Mouse (Mus musculus) WW6 (cell line): Measurements from ENCODE around the gene Pacs1.
"Not testable (repeated sequence)": the region's sequence is repeated elsewhere in the genome, so short reads cannot be mapped to it uniquely, and the experiment has no call there.

ENCODE experiments used
- DNase-seq: peaks from one replicate; pipeline ENCODE4 v3.0.0-alpha.2; 2013; ENCODE audit warnings: low read depth, low spot score

The Pacs1 gene

GRCm38 (mm10) chr19:5097521-5098362 lies 175.2 kb downstream of the Pacs1 start:
- DNase-seq, result no peak

- DNase-seq, result no peak
Measured at GRCm38 (mm10) chr19:5095887-5096474, 176.9 kb downstream of the Pacs1 start.

- no peak for DNase-seq
Measured at GRCm38 (mm10) chr19:5094746-5095417, 178.0 kb downstream of the Pacs1 start.

GRCm38 (mm10) chr19:5094243-5094632 lies 178.7 kb downstream of the Pacs1 start:
- peak; percentile 83 for DNase-seq

- no peak for DNase-seq
Measured at GRCm38 (mm10) chr19:5093481-5094242, 179.3 kb downstream of the Pacs1 start.

DNA sequence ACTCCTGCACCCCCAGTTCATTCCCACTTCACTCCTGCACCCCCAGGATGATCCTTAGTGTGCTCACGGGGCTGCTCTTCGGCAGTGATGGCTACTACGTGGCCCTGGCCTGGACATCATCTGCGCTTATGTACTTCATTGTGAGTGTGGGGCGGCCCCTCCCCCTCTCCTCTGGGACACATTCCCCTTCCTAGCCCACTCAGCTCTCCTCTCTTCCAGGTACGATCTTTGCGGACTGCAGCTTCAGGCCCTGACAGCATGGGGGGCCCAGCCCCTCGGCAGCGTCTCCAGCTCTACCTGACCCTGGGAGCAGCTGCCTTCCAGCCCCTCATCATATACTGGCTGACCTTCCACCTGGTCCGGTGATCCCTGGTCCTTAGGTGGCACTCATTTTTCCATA lies 180.8 kb downstream of the Pacs1 start:
- DNase-seq, result no peak

DNA sequence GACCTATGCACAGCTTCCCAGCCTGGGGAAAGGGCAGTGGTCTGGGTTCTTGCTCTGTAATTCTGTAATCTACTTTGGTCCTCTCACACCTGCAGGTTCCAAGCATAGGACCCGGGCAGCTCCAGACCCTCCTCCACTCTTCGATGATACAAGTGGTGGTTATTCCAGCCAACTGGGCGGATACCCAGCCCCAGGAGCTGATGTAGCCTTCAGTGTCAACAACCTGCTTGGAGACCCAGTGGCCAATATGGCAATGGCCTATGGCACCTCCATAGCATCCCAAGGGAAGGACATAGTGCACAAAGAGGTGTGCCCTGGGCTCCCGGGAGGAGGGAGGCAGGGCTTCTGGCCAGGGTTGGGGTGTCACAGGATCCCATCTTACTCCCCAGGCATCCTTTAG lies 183.6 kb downstream of the Pacs1 start:
- no peak for DNase-seq

DNA sequence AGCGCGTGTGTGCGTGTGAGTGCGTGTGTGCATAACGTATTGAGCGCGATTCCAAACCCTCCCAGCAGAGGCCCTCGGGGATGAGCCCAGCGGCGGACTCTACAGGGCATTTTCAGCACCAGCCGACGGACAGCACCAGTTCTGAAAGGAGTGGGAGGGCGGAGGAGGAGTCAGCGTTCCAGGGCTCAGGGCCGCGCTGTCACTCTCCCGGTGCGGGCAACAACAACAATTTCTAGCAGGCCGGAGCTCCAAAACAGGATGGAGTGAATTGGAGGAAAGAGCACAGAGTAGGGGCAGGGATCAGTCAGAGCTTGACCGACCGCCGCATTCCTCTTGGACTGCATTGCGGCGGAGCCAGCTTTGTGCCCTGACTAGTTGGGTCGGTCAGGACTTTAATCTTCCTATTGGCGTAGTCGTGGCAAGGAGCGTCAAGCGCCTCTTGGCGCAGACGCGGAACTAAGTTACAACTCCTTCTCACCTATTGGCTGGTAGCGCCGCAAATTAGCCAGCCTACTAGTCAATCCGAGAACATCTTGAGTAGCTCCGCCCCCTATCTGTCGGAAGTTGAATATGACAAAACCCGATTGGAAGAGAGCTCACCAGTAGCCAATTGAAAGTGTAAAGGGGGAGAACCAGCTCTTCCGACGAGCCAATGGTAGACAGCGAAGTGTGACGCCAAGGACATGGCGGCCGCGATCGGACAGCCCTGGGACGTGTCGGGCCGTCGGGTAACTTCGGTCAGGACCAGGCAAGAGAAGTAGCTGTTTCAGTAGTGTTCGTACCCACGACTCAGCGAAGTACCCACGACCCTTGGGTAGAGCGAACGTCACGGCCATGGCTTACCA lies 184.8 kb downstream of the Pacs1 start, which contains the start of gene Yif1a:
Gene Yif1a, plus strand, starts transcription at position 655 of the 845 bp plus-strand sequence.
- peak; percentile 93 for DNase-seq

DNA sequence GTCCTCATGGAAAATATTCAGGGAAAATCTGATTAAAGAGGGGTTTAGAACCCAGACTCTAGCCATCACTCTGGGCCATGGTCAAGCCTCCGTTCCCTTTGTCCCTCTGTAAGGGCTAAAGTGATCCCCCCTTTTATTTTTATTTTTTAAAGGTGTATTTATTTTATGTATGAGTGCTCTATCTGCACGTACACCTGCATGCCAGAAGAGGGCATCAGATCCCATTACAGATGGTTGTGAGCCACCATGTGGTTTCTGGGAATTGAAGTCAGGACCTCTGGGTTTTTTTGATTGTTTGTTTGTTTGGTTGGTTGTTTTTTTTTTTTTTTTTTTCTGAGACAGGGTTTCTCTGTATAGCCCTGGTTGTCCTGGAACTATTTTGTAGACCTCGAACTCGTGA lies 186.4 kb downstream of the Pacs1 start:
- DNase-seq, result not testable (repeated sequence)

DNA sequence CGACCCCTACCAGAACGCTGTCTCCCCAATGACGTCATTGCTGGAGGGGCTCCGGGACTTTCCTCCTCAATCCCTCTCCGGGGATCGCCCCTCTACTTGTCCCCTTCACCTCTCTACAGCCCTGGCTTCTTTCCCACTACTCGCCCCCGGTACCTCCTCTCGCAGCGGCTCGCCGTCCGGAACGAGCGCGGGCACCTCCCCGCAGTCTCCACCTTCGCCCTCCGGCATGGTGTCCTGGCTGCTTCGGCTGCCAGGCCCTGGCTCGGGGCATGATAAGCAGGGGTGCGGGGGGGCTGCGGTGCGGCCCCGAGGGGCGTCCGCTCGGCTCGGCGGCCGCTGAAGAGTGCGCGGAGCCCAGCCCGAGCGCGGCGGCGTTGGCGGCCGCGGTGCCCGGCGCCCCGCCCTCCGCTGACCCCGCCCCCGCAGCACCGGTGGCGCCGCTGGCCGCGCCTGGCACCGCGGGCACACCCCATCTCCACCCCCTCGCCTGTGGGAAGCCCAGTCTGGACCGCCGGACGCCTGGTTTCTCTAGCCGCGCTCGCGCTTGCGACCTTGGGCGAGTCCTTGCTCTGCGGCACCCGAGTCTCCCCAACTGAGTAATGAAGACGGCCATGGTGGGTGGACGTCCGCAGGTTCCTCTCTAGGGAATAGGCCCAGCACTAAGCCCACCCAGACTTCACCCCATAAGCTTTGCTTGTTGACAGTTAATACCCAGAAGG lies 187.6 kb downstream of the Pacs1 start, which contains the start of gene Tmem151a:
Gene Tmem151a, minus strand, starts transcription at position 387 of the 719 bp plus-strand sequence.
- DNase-seq, result no peak

GRCm38 (mm10) chr19:5084834-5085144 lies 188.1 kb downstream of the Pacs1 start:
- DNase-seq, result no peak

DNA sequence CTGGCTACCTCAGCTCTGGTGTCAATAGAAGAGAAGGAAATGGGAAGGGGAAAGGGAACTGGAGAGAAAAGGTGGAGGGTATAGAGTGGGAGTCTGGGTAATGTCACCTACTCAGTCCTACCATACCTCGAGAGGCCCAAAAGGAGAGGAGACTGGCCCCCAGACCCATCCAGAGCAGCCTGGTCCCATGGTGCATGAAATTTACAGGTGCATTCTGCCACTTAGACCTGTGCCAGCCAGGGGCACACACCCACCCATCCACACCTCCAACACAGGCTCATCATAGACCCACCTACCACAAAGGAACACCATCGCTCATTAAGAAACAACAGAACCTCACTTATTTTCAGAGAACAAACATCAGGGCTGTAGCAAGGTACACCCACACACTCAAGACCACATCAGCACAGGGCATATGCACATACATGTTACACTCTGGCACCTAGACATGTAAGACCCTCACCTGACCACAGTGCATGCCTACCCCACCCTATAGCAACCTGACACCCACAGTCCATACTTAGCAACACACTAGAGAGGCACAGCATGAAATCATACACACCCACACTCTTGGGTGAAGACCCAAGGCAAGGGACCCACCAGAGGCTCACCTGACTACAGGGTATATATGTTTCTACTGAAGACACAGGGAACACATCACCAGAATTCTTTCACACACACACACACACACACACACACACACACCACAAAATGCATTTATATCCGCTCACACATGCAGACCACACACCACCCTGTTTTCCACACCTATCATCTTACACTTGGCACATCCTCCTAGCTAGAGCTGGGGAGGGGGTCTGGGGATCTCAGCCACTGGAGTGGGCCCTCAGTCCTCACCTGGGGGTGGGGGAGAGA lies 188.7 kb downstream of the Pacs1 start:
- no peak for DNase-seq
